Mouse (Mus musculus) testis, adult 2 months (tissue): ENCODE data around the gene Zswim1. TPM values are rescaled to one million over a fixed set of nuclear protein-coding genes. Genes with fewer than 3 reads are reported as not detected.

Experiments used
- H3K27ac ChIP-seq: fragments of 200-500 bp; 2 replicates; pipeline ENCODE4 v1.5.1; 2012; ENCODE audit warnings: low read depth, low read length; ENCODE audit not compliant: control insufficient read depth, insufficient read depth
- H3K27me3 ChIP-seq: fragments of 200-500 bp; 2 replicates; pipeline ENCODE4 v1.6.1; 2012; ENCODE audit warnings: mild to moderate bottlenecking, low read length, moderate library complexity; ENCODE audit not compliant: control insufficient read depth, insufficient read depth
- H3K36me3 ChIP-seq: fragments of 200-500 bp; 2 replicates; pipeline ENCODE4 v1.6.1; 2012; ENCODE audit warnings: mild to moderate bottlenecking, low read length; ENCODE audit not compliant: control insufficient read depth, insufficient read depth
- H3K4me1 ChIP-seq: fragments of 200-500 bp; 2 replicates; pipeline ENCODE4 v1.6.1; 2012; ENCODE audit warnings: low read length; ENCODE audit not compliant: control insufficient read depth, insufficient read depth
- H3K4me3 ChIP-seq: fragments of 200-500 bp; 2 replicates; pipeline ENCODE4 v1.5.1; 2012; ENCODE audit warnings: low read depth, mild to moderate bottlenecking, low read length, moderate library complexity, mixed read lengths; ENCODE audit not compliant: control insufficient read depth
- CTCF ChIP-seq: fragments of 200-500 bp; IDR thresholded peaks from 2 replicates; pipeline ENCODE4 v1.5.1; 2012; ENCODE audit warnings: low read depth, mild to moderate bottlenecking, inconsistent platforms, low read length, moderate library complexity; ENCODE audit not compliant: control insufficient read depth, insufficient read depth, insufficient replicate concordance
- POLR2A ChIP-seq: fragments of 200-500 bp; IDR thresholded peaks from 2 replicates; pipeline ENCODE4 v1.6.1; 2012; ENCODE audit warnings: low read depth, mild to moderate bottlenecking, inconsistent platforms, low read length, moderate library complexity; ENCODE audit not compliant: control insufficient read depth
- polyA plus RNA-seq: library from polyadenylated mRNA; depleted of rRNA; stranded (reverse); fragments of >200 nt; gene quantifications from 2 replicates; pipeline ENCODE4 v1.2.3, GENCODE M21; 2012; rRNA removed

Zswim1 gene
- polyA plus RNA-seq, result 25.3 and 26.0 TPM in 2 replicates

DNA sequence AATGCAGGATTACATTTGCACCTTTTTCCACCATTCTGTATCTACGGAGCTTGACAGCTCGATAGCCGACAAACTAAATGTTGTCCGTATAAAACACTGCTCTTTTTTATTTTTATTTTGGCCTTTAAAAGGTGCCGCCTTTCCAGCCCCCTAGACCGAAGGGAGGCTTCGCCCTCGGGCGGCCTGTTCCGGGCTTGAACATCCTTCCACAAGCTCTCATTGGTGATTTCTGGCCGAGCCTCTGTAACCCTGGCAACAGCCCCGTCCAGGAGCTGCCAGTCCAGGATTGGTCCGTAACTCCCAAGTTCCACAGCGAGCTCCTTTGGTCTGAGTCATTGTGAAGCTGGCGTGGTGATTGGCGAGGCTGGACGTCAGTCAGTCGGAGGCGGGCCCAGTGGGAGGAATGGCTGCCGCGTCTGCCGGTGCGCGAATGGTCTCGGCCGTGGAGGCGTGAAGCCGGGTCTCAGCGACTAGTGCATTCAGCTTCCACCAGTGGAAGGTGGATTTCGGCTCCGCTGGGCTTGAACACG is at the start of gene Zswim1:
Gene Zswim1, plus strand, starts transcription at position 51 of the 530 bp plus-strand sequence.
- Histone ChIP-seq H3K27me3 (no peaks in the 10 kb centered on the region), H3K4me3 (peak within 1 kb of the TSS; percentile 98), H3K27ac (peak within 1 kb of the TSS; percentile 92), H3K36me3 (no peaks in the 10 kb centered on the region; the same call in 1 of the 2 replicates), H3K4me1 (no peaks in the 10 kb centered on the region; the same call in 1 of the 2 replicates)
- no peak for TF ChIP-seq CTCF
- peak; percentile 94 for TF ChIP-seq POLR2A

DNA sequence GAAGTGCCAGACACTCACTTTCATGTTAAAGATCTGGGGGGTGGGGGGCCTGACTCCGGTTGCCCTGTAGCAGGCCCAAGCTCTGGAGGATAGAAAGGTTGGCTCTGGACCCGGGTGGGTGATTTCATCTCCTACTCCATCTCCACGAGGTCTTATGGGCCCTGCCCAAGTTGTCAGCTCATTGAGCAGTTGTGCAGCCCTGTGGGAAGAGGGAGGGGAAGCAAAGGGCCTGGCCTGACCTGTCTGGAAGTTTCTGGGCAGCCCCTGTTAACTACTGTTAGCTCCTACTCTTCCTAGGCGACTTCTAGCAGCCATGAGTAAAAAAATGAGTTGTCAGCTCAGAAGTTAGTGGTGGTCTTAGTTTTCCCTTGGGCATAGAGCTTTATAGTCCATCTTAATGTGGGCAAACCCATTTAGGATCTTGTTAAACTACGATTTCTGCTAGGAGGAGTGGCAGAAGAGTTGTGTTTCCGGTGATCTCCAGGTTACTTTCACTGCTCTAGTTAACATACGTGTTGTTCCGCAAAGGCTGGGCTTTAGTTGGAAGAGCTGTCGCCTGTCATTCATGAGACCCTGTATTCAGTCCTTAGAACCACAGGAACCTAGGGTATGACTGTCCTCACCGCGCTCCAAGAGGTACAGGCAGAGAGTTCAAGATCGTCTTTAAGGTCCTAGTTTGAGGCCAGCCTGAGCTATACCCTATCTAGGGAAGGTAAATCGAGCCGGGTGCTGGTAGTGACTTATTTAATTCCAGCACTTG is 49.1 kb upstream of the Zswim1 start:
- TF ChIP-seq POLR2A (no peak), CTCF (no peak)
- H3K27me3 ChIP-seq, result no peaks in the 10 kb centered on the region
- H3K4me1 ChIP-seq, result peaks cover 15% of the 10 kb centered on the region
- no peak overlapping the region for H3K4me3 ChIP-seq
- no peak overlapping the region for H3K27ac ChIP-seq
- H3K36me3 ChIP-seq, result peaks cover 3% of the 10 kb centered on the region

DNA sequence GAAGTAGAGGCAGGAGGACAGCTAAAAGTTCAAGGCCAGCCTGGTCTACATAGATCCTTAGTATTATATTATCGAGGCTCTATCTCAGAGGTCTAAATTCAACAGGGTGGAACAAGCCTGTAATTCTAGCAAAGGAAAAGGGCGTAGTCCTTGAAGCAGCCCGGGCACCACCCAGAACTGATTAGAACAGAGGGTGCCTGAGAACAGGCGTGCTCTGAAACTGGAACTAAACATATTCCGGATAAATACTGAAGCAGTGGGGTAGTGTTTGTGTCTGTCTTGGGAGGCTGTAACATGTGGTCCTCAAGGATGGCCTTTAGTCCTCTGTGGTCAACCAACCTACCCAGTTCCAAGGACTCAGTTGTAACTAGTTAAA is 48.5 kb upstream of the Zswim1 start:
- Histone ChIP-seq H3K4me3 (no peak overlapping the region), H3K27ac (no peak overlapping the region)

DNA sequence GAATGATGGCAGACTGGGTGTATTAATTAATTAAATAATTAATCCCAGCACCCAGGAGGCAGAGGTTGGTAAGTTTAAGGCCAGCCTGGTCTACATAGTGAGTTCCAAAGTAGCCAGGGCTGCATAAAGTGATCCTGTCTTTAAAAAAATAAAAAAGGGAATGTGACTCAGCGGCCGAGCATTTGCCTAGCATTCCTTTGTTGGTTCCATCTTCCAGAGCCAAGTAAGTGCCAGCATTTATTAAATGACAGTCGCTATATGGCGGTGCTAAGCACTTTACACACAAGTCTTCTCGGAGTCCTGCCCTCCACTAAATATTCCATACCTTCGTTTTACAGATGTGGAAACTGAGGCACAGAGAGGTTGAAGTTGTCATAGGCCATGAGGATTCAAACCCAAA is 46.4 kb upstream of the Zswim1 start:
- Histone ChIP-seq H3K4me3 (no peak overlapping the region), H3K27me3 (no peaks in the 10 kb centered on the region), H3K36me3 (peaks cover 3% of the 10 kb centered on the region), H3K27ac (no peak overlapping the region), H3K4me1 (peaks cover 5% of the 10 kb centered on the region)
- no peak for TF ChIP-seq CTCF
- no peak for TF ChIP-seq POLR2A

More for the DNA sequence above, 48.5 kb upstream of the Zswim1 start:
- H3K4me1 ChIP-seq, result peaks cover 15% of the 10 kb centered on the region
- no peak for TF ChIP-seq POLR2A
- no peak for TF ChIP-seq CTCF
- H3K36me3 ChIP-seq, result peaks cover 3% of the 10 kb centered on the region
- no peaks in the 10 kb centered on the region for H3K27me3 ChIP-seq

DNA sequence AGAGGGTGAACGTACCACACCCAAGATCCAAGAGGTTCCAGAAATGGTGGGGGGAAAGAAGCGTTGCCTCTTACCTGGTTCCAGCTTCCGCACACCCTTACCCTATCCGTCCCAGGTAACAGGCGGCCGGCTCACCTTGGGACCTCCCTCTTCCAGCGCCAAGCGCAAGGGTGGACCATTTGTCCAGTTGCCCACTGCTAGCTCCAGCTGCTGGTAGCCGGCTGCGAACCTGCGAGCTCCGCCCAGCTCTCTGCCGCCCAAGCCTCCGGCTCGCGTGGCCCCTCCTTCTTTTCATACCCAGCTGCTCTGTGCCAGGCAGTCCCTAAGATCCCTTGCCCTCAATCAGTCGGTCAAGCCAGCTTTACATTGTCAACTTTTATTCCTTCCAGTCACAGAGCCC is 45.7 kb upstream of the Zswim1 start:
- no peak for TF ChIP-seq CTCF
- TF ChIP-seq POLR2A, result no peak
- H3K27me3 ChIP-seq, result no peaks in the 10 kb centered on the region
- H3K36me3 ChIP-seq, result peaks cover 1% of the 10 kb centered on the region
- H3K4me3 ChIP-seq, result no peak overlapping the region
- no peak overlapping the region for H3K27ac ChIP-seq
- H3K4me1 ChIP-seq, result peaks cover 5% of the 10 kb centered on the region

DNA sequence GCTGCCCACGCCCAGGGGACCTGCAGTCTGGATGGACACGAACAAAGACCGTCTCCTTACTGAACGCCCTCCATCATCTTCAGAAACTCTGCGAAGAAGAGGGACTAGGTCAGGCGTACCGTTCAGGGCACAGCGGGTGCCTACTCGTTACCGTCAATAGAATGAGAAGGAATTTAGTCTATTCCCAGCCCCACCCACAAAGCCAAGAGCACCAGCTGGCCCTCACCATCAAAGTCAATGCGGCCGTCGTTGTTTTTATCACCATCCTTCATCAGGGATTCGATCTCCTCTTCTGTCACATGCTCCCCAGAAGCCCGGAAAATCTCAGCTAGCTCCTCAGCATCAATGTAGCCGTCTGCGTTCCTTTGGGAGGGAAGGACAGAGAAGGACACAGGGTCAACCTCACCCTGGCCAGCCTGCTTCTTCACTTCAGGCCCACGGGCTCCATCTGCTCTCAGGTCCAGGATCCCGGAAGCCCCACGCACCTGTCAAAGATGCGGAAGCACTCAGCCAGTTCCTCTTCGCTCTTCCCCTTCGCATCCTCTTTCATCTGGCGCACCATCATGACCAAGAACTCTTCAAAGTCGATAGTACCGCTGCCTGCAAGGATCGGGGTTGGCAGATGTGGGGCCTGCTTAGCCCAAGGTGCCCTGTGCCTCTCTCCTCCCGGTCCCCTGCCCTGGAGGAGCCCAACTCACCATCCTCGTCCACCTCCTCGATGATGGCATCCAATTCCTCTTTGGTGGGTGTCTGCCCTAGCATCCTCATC is 45.1 kb upstream of the Zswim1 start:
- H3K27me3 ChIP-seq, result no peaks in the 10 kb centered on the region
- TF ChIP-seq POLR2A, result no peak
- no peak for TF ChIP-seq CTCF
- H3K4me3 ChIP-seq, result no peak overlapping the region
- H3K36me3 ChIP-seq, result no peaks in the 10 kb centered on the region
- H3K27ac ChIP-seq, result no peak overlapping the region
- H3K4me1 ChIP-seq, result peaks cover 5% of the 10 kb centered on the region

DNA sequence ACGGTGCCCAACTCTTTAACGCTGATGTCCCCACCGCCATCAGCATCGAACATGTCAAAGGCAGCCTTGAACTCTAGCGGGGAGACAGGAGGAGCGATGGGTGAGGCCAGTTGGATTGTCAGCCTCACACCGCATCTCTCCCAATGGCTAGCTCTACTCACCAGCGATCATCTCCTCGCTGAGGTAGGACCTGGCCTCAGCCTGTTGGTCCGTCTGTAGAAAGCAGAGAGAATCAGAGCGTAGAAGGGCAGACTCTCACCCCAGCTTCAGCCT is 44.5 kb upstream of the Zswim1 start:
- no peak overlapping the region for H3K4me3 ChIP-seq
- no peaks in the 10 kb centered on the region for H3K27me3 ChIP-seq

More for the DNA sequence above, 44.5 kb upstream of the Zswim1 start:
- H3K27ac ChIP-seq, result no peak overlapping the region
- TF ChIP-seq CTCF, result no peak
- no peak for TF ChIP-seq POLR2A
- peaks cover 5% of the 10 kb centered on the region for H3K4me1 ChIP-seq
- no peaks in the 10 kb centered on the region for H3K36me3 ChIP-seq
